Mouse (Mus musculus) intestine, embryonic 15.5 days (tissue): Measurements from ENCODE around the gene Klhl29. TPM values are rescaled to one million over a fixed set of nuclear protein-coding genes. Genes with fewer than 3 reads are reported as not detected.

Experiments
- ATAC-seq: fragments of 200-750 bp; cut with Nextera tagmentation; 2 replicates; pipeline ENCODE4 v1.8.0; 2017; ENCODE audit warnings: moderate TSS enrichment, moderate library complexity
- H3K27ac ChIP-seq: fragments of 300-500 bp; sonication (generic); 2 replicates; pipeline ENCODE4 v1.5.1; 2015; ENCODE audit warnings: mild to moderate bottlenecking, inconsistent platforms
- H3K27me3 ChIP-seq: fragments of 300-500 bp; sonication (generic); replicated peaks from 2 replicates; pipeline ENCODE4 v1.6.1; 2015; ENCODE audit warnings: inconsistent platforms
- H3K36me3 ChIP-seq: fragments of 300-500 bp; sonication (generic); 2 replicates; pipeline ENCODE4 v1.6.1; 2015; ENCODE audit warnings: inconsistent platforms
- H3K4me1 ChIP-seq: fragments of 300-500 bp; sonication (generic); replicated peaks from 2 replicates; pipeline ENCODE4 v1.6.1; 2015; ENCODE audit warnings: inconsistent platforms
- H3K4me2 ChIP-seq: fragments of 300-500 bp; sonication (generic); replicated peaks from 2 replicates; pipeline ENCODE4 v1.6.1; 2015; ENCODE audit warnings: mild to moderate bottlenecking, inconsistent platforms
- H3K4me3 ChIP-seq: fragments of 300-500 bp; sonication (generic); replicated peaks from 2 replicates; pipeline ENCODE4 v1.5.1; 2015; ENCODE audit warnings: inconsistent platforms
- H3K9ac ChIP-seq: fragments of 300-500 bp; sonication (generic); 2 replicates; pipeline ENCODE4 v1.6.1; 2015; ENCODE audit warnings: inconsistent platforms
- H3K9me3 ChIP-seq: fragments of 300-500 bp; sonication (generic); 2 replicates; pipeline ENCODE4 v1.6.1; 2016; ENCODE audit warnings: inconsistent platforms
- WGBS: fragments of 180-500 bp; shearing (Covaris S2); methylation state at CpG from one replicate; pipeline ENCODE4 v1.1.7; 2015; 5-methylcytosine and 5-hydroxymethylcytosine counted together
- polyA plus RNA-seq: library from polyadenylated mRNA; unstranded; fragments of >200 nt; fragmentation: Nextera tagmentation; extraction: Ambion mirVana; gene quantifications from 2 replicates; pipeline ENCODE4 v1.2.1, GENCODE M21; 2015

Gene Klhl29
- polyA plus RNA-seq, 1 experiment from 2014 or later: 0.94 TPM

GRCm38 (mm10) chr12:5067590-5067989 is 307.9 kb downstream of the Klhl29 start:
- H3K27ac ChIP-seq: no peak overlapping the region
- no peaks in the 10 kb centered on the region for H3K36me3 ChIP-seq
- no peaks in the 10 kb centered on the region for H3K27me3 ChIP-seq
- H3K9ac ChIP-seq: no peak overlapping the region
- no peaks in the 10 kb centered on the region; the same call in 1 of the 2 replicates for H3K9me3 ChIP-seq
- H3K4me2 ChIP-seq: no peak overlapping the region
- H3K4me3 ChIP-seq: no peak overlapping the region
- 47% methylated on average over 3 of the region's 3 CpGs for WGBS
- ATAC-seq: no peak
- no peaks in the 10 kb centered on the region for H3K4me1 ChIP-seq

GRCm38 (mm10) chr12:5048104-5048503 is 327.4 kb downstream of the Klhl29 start:
- H3K9ac ChIP-seq: no peak overlapping the region
- no peak for ATAC-seq
- H3K4me3 ChIP-seq: no peak overlapping the region
- H3K27ac ChIP-seq: no peak overlapping the region
- 87% methylated on average over 4 of the region's 4 CpGs for WGBS
- H3K4me1 ChIP-seq: no peaks in the 10 kb centered on the region
- H3K36me3 ChIP-seq: peaks cover 3% of the 10 kb centered on the region; the same call in 1 of the 2 replicates
- H3K4me2 ChIP-seq: no peak overlapping the region
- no peaks in the 10 kb centered on the region for H3K27me3 ChIP-seq
- peaks cover 15% of the 10 kb centered on the region for H3K9me3 ChIP-seq

- no peak overlapping the region for H3K4me2 ChIP-seq
- H3K27me3 ChIP-seq: no peaks in the 10 kb centered on the region
- no peak overlapping the region for H3K27ac ChIP-seq
- H3K4me3 ChIP-seq: no peak overlapping the region
- ATAC-seq: no peak
- peaks cover 3% of the 10 kb centered on the region; the same call in 1 of the 2 replicates for H3K36me3 ChIP-seq
- H3K9ac ChIP-seq: no peak overlapping the region
- WGBS: 87% methylated on average over 15 of the region's 15 CpGs
- H3K4me1 ChIP-seq: no peaks in the 10 kb centered on the region
- H3K9me3 ChIP-seq: no peaks in the 10 kb centered on the region
Observed at GRCm38 (mm10) chr12:5044141-5044540, 331.3 kb downstream of the Klhl29 start.

GRCm38 (mm10) chr12:5038008-5038407 is 337.5 kb downstream of the Klhl29 start:
- no peaks in the 10 kb centered on the region for H3K36me3 ChIP-seq
- H3K4me2 ChIP-seq: no peak overlapping the region
- no peaks in the 10 kb centered on the region for H3K27me3 ChIP-seq
- no peak for ATAC-seq
- no peak overlapping the region for H3K27ac ChIP-seq
- no peak overlapping the region for H3K4me3 ChIP-seq
- H3K9me3 ChIP-seq: no peaks in the 10 kb centered on the region
- no peaks in the 10 kb centered on the region for H3K4me1 ChIP-seq
- H3K9ac ChIP-seq: no peak overlapping the region
- 94% methylated on average over 2 of the region's 2 CpGs for WGBS

- 78% methylated on average over 5 of the region's 5 CpGs for WGBS
- Histone ChIP-seq H3K9ac (no peak overlapping the region), H3K4me2 (no peak overlapping the region), H3K4me1 (no peaks in the 10 kb centered on the region), H3K27ac (no peak overlapping the region), H3K9me3 (no peaks in the 10 kb centered on the region), H3K36me3 (0 out of 2 replicates have a peak, but pooled peaks cover 10% of the 10 kb centered on the region), H3K4me3 (no peak overlapping the region), H3K27me3 (no peaks in the 10 kb centered on the region)
- ATAC-seq: no peak
Observed at GRCm38 (mm10) chr12:5029035-5029434, 346.4 kb downstream of the Klhl29 start.
